Mouse (Mus musculus) hindbrain, postnatal 0 days (tissue): ENCODE measurements at regions not wholly inside any gene's neighbourhood (a gene's known extent, or its start where the extent isn't known, plus 50 kb on each side); places are given as distances from the start of the nearest gene placed in this dataset.
A peak's percentile ranks its signal among the peaks of the same experiment; 100 is the strongest.

Source experiments
- ATAC-seq: fragments of 200-750 bp; cut with Nextera tagmentation; 2 replicates; pipeline ENCODE4 v1.8.0; 2017; ENCODE audit warnings: mild to moderate bottlenecking, moderate TSS enrichment, moderate library complexity
- DNase-seq: peaks from one replicate; pipeline ENCODE4 v3.0.0-alpha.2; 2015; ENCODE audit warnings: low spot score
- H3K27ac ChIP-seq: fragments of 300-500 bp; sonication (generic); 2 replicates; pipeline ENCODE4 v1.5.1; 2014; ENCODE audit warnings: mild to moderate bottlenecking
- H3K27me3 ChIP-seq: fragments of 300-500 bp; sonication (generic); 2 replicates; pipeline ENCODE4 v1.6.1; 2014; ENCODE audit warnings: low read length, mixed read lengths; ENCODE audit not compliant: insufficient read depth
- H3K36me3 ChIP-seq: fragments of 300-500 bp; sonication (generic); 2 replicates; pipeline ENCODE4 v1.6.1; 2014; ENCODE audit warnings: low read length, mixed read lengths; ENCODE audit not compliant: insufficient read depth
- H3K4me1 ChIP-seq: fragments of 300-500 bp; sonication (generic); 2 replicates; pipeline ENCODE4 v1.6.1; 2014; ENCODE audit warnings: antibody characterized with exemption, low read length, mixed read lengths; ENCODE audit not compliant: insufficient read depth
- H3K4me2 ChIP-seq: fragments of 300-500 bp; sonication (generic); 2 replicates; pipeline ENCODE4 v1.6.1; 2014; ENCODE audit warnings: low read depth, mild to moderate bottlenecking, low read length, moderate library complexity, mixed read lengths
- H3K4me3 ChIP-seq: fragments of 300-500 bp; sonication (generic); 2 replicates; pipeline ENCODE4 v1.5.1; 2014; ENCODE audit warnings: low read length
- H3K9ac ChIP-seq: fragments of 300-500 bp; sonication (generic); replicated peaks from 2 replicates; pipeline ENCODE4 v1.6.1; 2014; ENCODE audit warnings: mild to moderate bottlenecking, low read length, moderate library complexity, mixed read lengths
- H3K9me3 ChIP-seq: fragments of 300-500 bp; sonication (generic); 2 replicates; pipeline ENCODE4 v1.6.1; 2016; ENCODE audit warnings: low read length, mixed read lengths
- CTCF ChIP-seq: IDR thresholded peaks from 2 replicates; pipeline ENCODE4 v1.5.1; 2016; ENCODE audit warnings: antibody characterized with exemption, control low read depth, low read depth
- WGBS: fragments of 180-500 bp; shearing (Covaris S2); extraction: QIAGEN DNeasy Blood & Tissue Kit; methylation state at CpG from one replicate; pipeline ENCODE4 v1.1.7; 2014; 5-methylcytosine and 5-hydroxymethylcytosine counted together

DNA sequence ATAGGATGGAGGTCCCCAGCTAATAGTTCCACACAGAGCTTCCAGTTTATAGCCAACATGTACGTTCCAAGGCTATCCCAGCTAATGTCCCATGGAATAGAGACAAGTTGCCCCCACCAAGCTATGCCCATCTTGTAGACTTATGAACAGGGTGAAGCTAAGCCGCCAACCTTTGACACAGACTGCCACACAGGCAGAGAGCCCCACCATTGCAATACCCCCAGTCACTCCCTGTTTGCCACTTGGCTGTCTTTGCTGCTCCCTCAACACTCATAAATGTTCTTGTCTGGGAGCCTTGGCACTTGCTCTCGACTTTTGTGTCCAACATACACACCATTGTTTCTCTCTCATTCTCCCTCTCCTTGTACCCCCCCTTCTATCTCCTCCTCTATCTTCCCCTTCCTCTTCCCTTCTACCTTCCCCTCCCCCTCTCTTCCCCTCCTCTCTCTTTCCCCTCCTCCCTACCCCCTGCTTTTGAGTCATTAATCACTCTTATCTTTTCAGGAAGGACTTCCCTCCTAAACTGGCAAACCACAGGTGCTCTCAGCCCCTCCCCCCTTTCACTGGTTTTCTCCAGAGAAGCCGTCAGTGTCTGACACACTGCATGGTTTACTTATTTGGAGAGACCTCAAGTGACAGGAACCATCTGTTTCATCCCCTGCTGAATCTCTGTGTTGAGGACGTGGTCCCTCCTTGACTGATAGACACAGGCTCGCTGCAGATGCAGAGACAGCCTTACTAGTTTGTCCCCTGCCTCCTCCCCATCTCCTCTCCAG lies 148.2 kb downstream of the Kdr start:
- peak; percentile 18 for DNase-seq
- ATAC-seq, result peak; percentile 58; the same call in 1 of the 2 replicates
- 47% methylated on average over 6 of the region's 6 CpGs for WGBS
- no peak overlapping the region for H3K9ac ChIP-seq
- no peaks in the 10 kb centered on the region for H3K27me3 ChIP-seq
- H3K4me1 ChIP-seq, result no peaks in the 10 kb centered on the region
- no peaks in the 10 kb centered on the region for H3K36me3 ChIP-seq
- no peak overlapping the region for H3K27ac ChIP-seq
- no peak overlapping the region for H3K4me2 ChIP-seq
- no peak for TF ChIP-seq CTCF
- no peaks in the 10 kb centered on the region for H3K9me3 ChIP-seq
- no peak overlapping the region for H3K4me3 ChIP-seq

DNA sequence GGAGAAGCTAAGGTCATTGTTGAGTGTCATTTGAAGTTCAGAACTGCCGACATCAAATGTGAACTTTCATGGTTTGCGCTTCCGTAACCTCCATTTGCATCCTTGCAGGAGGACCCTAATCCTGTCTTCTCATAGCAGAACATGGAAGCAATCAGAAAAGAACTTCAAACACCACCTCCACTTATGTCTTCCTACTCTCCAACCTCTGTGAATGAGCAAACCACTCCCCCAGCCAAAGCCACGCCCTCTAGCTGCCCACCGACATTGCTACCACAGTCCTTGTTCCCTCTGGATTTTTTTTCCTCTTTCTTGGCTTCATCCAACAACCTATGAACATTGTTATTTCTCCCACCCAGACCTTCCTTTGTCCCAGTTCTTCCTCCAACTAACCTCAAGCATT lies 149.9 kb downstream of the Kdr start:
- no peaks in the 10 kb centered on the region for H3K27me3 ChIP-seq
- no peak for ATAC-seq
- no peaks in the 10 kb centered on the region for H3K36me3 ChIP-seq
- no peak overlapping the region for H3K9ac ChIP-seq
- H3K4me1 ChIP-seq, result no peaks in the 10 kb centered on the region
- H3K4me3 ChIP-seq, result no peak overlapping the region
- H3K9me3 ChIP-seq, result no peaks in the 10 kb centered on the region
- DNase-seq, result no peak
- no peak overlapping the region for H3K4me2 ChIP-seq
- no peak overlapping the region for H3K27ac ChIP-seq
- no peak for TF ChIP-seq CTCF
- WGBS, result 89% methylated on average over 5 of the region's 5 CpGs

DNA sequence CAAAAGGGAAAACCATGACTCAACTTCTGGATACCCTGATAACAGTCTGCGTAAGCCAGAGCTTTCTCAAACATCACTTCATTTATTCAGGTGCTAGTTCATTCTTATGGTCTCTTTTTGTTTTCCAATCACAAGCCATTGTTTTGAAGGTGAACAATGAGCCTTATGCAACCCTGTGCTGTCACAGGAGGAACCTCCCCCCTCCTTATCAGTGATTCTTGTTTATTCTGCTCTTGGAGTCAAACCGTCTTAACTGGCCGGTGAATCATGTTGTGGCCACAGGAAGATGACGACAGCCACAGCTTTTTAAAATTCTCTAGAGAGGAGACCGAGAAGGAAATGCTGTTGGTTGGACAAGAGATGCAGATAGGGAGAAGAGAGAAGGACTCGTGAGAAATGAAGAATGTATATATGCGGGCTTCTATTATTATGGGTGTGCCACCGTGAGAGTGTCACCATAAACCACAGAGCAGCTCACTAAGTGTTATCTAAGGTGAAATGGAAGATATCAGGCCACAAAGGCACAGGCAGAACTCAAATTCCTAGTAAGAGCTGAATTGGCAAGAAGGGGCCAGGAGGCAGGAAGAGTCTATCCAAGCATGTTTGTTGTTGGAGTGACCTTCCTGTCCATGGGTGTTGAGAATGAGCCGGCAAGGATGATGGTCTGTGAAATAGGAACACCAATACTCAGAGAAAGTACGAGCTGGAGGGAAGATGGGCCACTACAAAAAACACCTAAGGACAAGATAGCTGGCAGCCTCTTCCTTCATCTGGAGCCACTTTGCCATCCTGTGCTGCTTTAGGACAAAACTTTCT lies 151.8 kb downstream of the Kdr start:
- no peak overlapping the region for H3K9ac ChIP-seq
- no peak for ATAC-seq
- no peaks in the 10 kb centered on the region for H3K27me3 ChIP-seq
- 78% methylated on average over 10 of the region's 10 CpGs for WGBS
- no peak overlapping the region for H3K4me3 ChIP-seq
- no peak overlapping the region for H3K27ac ChIP-seq
- no peaks in the 10 kb centered on the region for H3K36me3 ChIP-seq
- no peak for TF ChIP-seq CTCF
- H3K9me3 ChIP-seq, result no peaks in the 10 kb centered on the region
- DNase-seq, result no peak
- no peaks in the 10 kb centered on the region for H3K4me1 ChIP-seq
- no peak overlapping the region for H3K4me2 ChIP-seq

DNA sequence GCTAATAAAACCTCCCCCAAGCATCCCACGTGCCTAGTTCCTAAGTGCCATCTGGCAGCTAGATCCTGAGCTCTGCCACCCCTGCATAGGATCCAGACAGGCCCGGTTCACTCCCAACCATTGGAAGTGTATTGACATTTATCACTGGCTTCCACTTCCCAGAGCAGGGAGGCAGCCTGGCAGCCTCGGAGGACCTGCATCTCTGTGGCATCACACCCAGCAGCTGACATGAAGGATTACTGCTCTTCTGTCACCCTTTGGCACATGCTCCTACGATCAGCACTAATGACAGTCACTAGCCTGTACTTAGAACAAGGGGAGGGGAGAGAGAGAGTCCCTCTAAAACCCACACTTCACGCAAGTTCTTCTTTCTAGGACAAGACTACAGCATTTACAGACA lies 152.7 kb downstream of the Kdr start:
- WGBS, result 45% methylated on average over 5 of the region's 5 CpGs
- no peak overlapping the region for H3K9ac ChIP-seq
- DNase-seq, result peak; percentile 32

DNA sequence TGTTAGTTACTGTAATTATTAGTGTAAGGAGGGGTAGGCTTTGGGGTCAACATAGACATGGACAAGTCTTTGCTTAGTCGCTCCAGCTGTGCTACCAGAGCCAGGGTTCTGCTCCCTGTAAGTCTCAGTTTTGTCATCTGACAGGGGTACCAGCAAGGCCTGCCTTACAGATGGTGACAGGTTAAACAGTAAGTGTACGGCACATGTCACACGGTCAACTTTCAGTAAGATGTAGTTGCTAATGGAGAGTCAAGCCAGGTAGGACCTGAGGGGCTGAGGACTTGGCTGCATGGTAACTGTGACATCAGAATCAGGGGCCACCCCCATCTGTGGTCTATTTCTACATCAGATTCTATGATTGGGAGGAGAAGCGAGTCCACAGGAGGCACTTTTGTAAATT lies 153.6 kb downstream of the Kdr start:
- Histone ChIP-seq H3K36me3 (no peaks in the 10 kb centered on the region), H3K9ac (no peak overlapping the region), H3K27me3 (no peaks in the 10 kb centered on the region), H3K4me1 (no peaks in the 10 kb centered on the region), H3K4me2 (no peak overlapping the region), H3K27ac (no peak overlapping the region), H3K9me3 (no peaks in the 10 kb centered on the region), H3K4me3 (no peak overlapping the region)
- no peak for DNase-seq
- TF ChIP-seq CTCF, result no peak
- ATAC-seq, result no peak
- WGBS, result 94% methylated on average over 4 of the region's 4 CpGs

More for the DNA sequence above, 152.7 kb downstream of the Kdr start:
- no peak overlapping the region for H3K4me3 ChIP-seq
- no peaks in the 10 kb centered on the region for H3K36me3 ChIP-seq
- no peak overlapping the region for H3K27ac ChIP-seq
- H3K4me1 ChIP-seq, result no peaks in the 10 kb centered on the region
- no peaks in the 10 kb centered on the region for H3K9me3 ChIP-seq
- H3K27me3 ChIP-seq, result no peaks in the 10 kb centered on the region
- ATAC-seq, result 0 out of 2 replicates have a peak, but pooled peaks have one; percentile 38
- TF ChIP-seq CTCF, result no peak
- H3K4me2 ChIP-seq, result no peak overlapping the region

DNA sequence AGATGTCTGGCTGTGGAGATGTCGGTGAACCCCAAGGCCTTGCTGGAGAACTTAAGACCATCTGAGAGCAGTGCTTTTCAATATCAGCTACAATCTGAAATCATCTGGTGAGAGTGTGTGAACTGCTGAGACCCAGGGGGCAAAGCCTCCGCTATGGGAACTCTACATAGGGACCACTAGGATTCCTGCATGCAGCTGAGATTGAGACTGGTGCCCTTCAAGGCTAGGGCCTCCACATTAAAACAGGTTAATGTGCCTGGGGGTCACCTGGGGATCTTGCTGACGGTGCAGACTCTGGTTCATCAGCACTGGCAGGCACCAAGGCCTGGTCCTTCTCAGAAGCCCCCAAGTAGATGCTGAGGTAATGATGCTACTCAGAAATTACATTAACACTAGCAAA lies 154.6 kb downstream of the Kdr start:
- Histone ChIP-seq H3K4me1 (no peaks in the 10 kb centered on the region), H3K4me2 (no peak overlapping the region), H3K4me3 (no peak overlapping the region), H3K27me3 (no peaks in the 10 kb centered on the region), H3K9ac (no peak overlapping the region), H3K36me3 (no peaks in the 10 kb centered on the region), H3K27ac (no peak overlapping the region), H3K9me3 (no peaks in the 10 kb centered on the region)
- ATAC-seq, result no peak
- TF ChIP-seq CTCF, result no peak
- DNase-seq, result no peak
- WGBS, result 91% methylated on average over 3 of the region's 3 CpGs

DNA sequence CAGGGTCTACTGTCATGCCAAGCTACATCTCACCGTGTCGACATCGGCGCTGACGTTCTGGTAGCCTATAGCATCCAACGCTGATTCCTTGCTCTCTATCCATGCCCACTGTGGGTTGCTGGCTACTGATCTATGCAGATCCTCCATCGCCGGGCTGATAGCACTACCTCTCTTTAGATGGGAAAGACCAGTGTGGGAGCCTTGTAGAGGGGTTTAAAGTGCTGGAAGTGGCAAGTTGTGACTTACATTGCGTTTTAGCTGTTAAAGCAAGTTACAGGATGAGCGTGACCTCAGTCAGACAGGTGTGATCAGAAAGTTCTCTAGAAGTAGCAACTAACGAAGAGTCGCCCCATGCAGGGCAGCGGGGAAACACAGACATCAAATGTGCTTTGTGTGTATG lies 160.9 kb downstream of the Kdr start:
- Histone ChIP-seq H3K27me3 (no peaks in the 10 kb centered on the region), H3K4me1 (no peaks in the 10 kb centered on the region), H3K27ac (no peak overlapping the region), H3K4me2 (no peak overlapping the region), H3K9me3 (no peaks in the 10 kb centered on the region), H3K36me3 (no peaks in the 10 kb centered on the region), H3K4me3 (no peak overlapping the region), H3K9ac (no peak overlapping the region)
- ATAC-seq (no peak), DNase-seq (no peak)
- WGBS, result 96% methylated on average over 13 of the region's 13 CpGs
- TF ChIP-seq CTCF, result no peak
